Mouse (Mus musculus): ENCODE measurements around the gene Hid1. TPM values are rescaled to one million over a fixed set of nuclear protein-coding genes. Genes with fewer than 3 reads are reported as not detected.

The Hid1 gene
- total and polyA plus RNA-seq, 3 experiments = 3.0 to 7.3 (median 5.1) TPM

DNA sequence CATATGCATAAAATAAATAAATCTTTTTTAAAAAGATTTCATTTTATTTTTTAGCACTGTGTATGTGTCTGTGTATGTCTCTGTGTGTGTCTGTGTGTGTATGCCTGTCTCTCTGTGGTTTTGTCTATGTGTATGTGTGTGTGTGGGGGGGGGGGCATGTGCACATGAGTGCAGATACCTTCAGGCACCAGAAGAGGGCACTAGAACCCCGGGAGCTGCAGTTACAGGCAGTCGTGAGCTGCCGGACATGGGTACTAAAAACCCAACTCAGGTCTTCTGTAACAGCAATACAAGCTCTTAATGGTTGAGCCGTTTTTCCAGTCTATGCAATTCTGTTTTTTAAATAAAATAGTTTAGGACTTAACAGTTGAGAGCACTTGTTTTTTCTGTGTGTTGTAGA lies 66.8 kb downstream of the Hid1 start:
- Histone ChIP-seq H3K27ac (no peak overlapping the region), H3K9ac (ENCODE audit: low read depth, low read length) (no peak overlapping the region), H3K79me2 (replicated peaks; ENCODE audit: control insufficient read depth, insufficient read depth, low read length) (no peaks in the 10 kb centered on the region), H3K36me3 (ENCODE audit: control insufficient read depth, insufficient read depth, low read length) (no peaks in the 10 kb centered on the region), H3K4me3 (no peak overlapping the region), H3K27me3 (ENCODE audit: control insufficient read depth, insufficient read depth, low read length) (0 out of 2 replicates have a peak, but pooled peaks cover 3% of the 10 kb centered on the region), H3K4me1 (ENCODE audit: control insufficient read depth, insufficient read depth, low read length) (no peaks in the 10 kb centered on the region)
- intact Hi-C loops (cut with DNase I) = no loop called here
- WGBS = 79% methylated on average over 4 of the region's 4 CpGs
- DNase-seq = no peak
- TF ChIP-seq POLR2A (IDR thresholded peaks at IDR 0.05; ENCODE audit: insufficient read depth, low read depth, low read length) = no peak
- TF ChIP-seq CTCF (IDR thresholded peaks at IDR 0.05) = no peak
- no peak for TF ChIP-seq EP300 (IDR thresholded peaks at IDR 0.05; ENCODE audit: insufficient read depth, low read depth, low read length)

DNA sequence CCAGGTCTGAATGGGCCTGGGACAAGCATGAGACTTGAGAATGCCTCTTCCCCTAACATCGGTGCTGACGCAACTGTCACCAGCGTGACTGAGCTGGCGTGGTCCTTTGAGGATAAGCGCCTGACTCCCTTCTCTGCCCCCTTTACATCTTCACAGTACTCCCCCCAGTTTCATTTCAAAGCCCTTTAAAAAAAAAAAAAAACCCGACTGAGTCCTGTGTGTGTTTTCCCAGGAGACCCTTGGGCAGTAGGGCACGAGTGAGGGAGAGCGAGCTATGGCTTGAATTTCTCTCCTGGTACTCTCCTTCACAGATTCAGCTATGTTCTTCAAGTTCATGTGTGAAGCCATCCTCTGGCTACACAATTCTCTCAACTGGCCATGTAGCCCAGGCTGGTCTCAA lies 69.4 kb downstream of the Hid1 start:
- no peaks in the 10 kb centered on the region for H3K36me3 ChIP-seq (ENCODE audit: control insufficient read depth, insufficient read depth, low read length)
- DNase-seq = no peak
- no peaks in the 10 kb centered on the region for H3K4me1 ChIP-seq (ENCODE audit: control insufficient read depth, insufficient read depth, low read length)
- no peak overlapping the region for H3K4me3 ChIP-seq
- intact Hi-C loops (cut with DNase I) = no loop called here
- H3K79me2 ChIP-seq (replicated peaks; ENCODE audit: control insufficient read depth, insufficient read depth, low read length) = no peaks in the 10 kb centered on the region
- WGBS = 76% methylated on average over 8 of the region's 8 CpGs
- no peak overlapping the region for H3K9ac ChIP-seq (ENCODE audit: low read depth, low read length)
- no peak for TF ChIP-seq POLR2A (IDR thresholded peaks at IDR 0.05; ENCODE audit: insufficient read depth, low read depth, low read length)
- TF ChIP-seq CTCF (IDR thresholded peaks at IDR 0.05) = no peak
- TF ChIP-seq EP300 (IDR thresholded peaks at IDR 0.05; ENCODE audit: insufficient read depth, low read depth, low read length) = no peak
- no peak overlapping the region for H3K27ac ChIP-seq
- 0 out of 2 replicates have a peak, but pooled peaks cover 3% of the 10 kb centered on the region for H3K27me3 ChIP-seq (ENCODE audit: control insufficient read depth, insufficient read depth, low read length)

Other genes with a start within 250 kb of the Hid1 start
- gene Cd300lf, start 233.8 kb downstream of the Hid1 start, total RNA-seq (2021) = under 1 TPM; 0.11 to 0.60 TPM
- 0.38 and 1.00 TPM in 2 replicates for gene Cd300lf, start 233.8 kb downstream of the Hid1 start, polyA plus RNA-seq (2012; rRNA removed)
- 10 to 100 TPM in 1 of 2 experiments, 1 to 10 TPM in 1; 8.1 to 10.1 TPM for gene Slc9a3r1, start 204.4 kb downstream of the Hid1 start, total RNA-seq (2021)
- 8.9 and 9.7 TPM in 2 replicates for gene Slc9a3r1, start 204.4 kb downstream of the Hid1 start, polyA plus RNA-seq (2012; rRNA removed)
- gene Tmem104, start 180.3 kb downstream of the Hid1 start, total RNA-seq (2021) = 10 to 100 TPM in 1 of 2 experiments, 1 to 10 TPM in 1; 8.8 to 11.6 TPM
- 8.6 and 9.9 TPM in 2 replicates for gene Tmem104, start 180.3 kb downstream of the Hid1 start, polyA plus RNA-seq (2012; rRNA removed)
- gene Nat9, start 179.9 kb downstream of the Hid1 start, total RNA-seq (2021) = 10 to 100 TPM; 18.5 to 23.6 TPM
- 20.2 and 31.5 TPM in 2 replicates for gene Nat9, start 179.9 kb downstream of the Hid1 start, polyA plus RNA-seq (2012; rRNA removed)
- under 1 TPM; 0.25 to 0.26 TPM for gene Grin2c, start 100.5 kb downstream of the Hid1 start, total RNA-seq (2021)
- gene Grin2c, start 100.5 kb downstream of the Hid1 start, polyA plus RNA-seq (2012; rRNA removed) = 1.6 and 2.0 TPM in 2 replicates
- gene Fdxr, start 90.7 kb downstream of the Hid1 start, total RNA-seq (2021) = 1 to 10 TPM; 7.1 to 8.8 TPM
- gene Fdxr, start 90.7 kb downstream of the Hid1 start, polyA plus RNA-seq (2012; rRNA removed) = 8.4 and 8.7 TPM in 2 replicates
- 1 to 10 TPM; 1.6 to 1.8 TPM for gene Fads6, start 70.1 kb downstream of the Hid1 start, total RNA-seq (2021)
- gene Fads6, start 70.1 kb downstream of the Hid1 start, polyA plus RNA-seq (2012; rRNA removed) = 1.9 and 2.0 TPM in 2 replicates
- not detected for gene Otop2, start 60.6 kb downstream of the Hid1 start, total RNA-seq (2021)
- gene Otop2, start 60.6 kb downstream of the Hid1 start, polyA plus RNA-seq (2012; rRNA removed) = not detected in 2 replicates
- gene Ush1g, start 45.7 kb downstream of the Hid1 start, total RNA-seq (2021) = under 1 TPM in 1 of 2 experiments, not detected in 1; 0.07 TPM
- 0.10 and 0.18 TPM in 2 replicates for gene Ush1g, start 45.7 kb downstream of the Hid1 start, polyA plus RNA-seq (2012; rRNA removed)
- gene Otop3, start 33.0 kb downstream of the Hid1 start, total RNA-seq (2021) = not detected
- not detected in 2 replicates for gene Otop3, start 33.0 kb downstream of the Hid1 start, polyA plus RNA-seq (2012; rRNA removed)
- 1 to 10 TPM; 4.5 TPM for gene Cdr2l, start 14.2 kb upstream of the Hid1 start, total RNA-seq (2021)
- gene Cdr2l, start 14.2 kb upstream of the Hid1 start, polyA plus RNA-seq (2012; rRNA removed) = 6.2 and 6.7 TPM in 2 replicates
- gene Mrpl58, start 36.0 kb upstream of the Hid1 start, total RNA-seq (2021) = 100 to 1,000 TPM; 144 to 159 TPM
- gene Mrpl58, start 36.0 kb upstream of the Hid1 start, polyA plus RNA-seq (2012; rRNA removed) = 82.7 and 104 TPM in 2 replicates
- 1,000 to 10,000 TPM; 1,964 to 2,328 TPM for gene Atp5h, start 52.2 kb upstream of the Hid1 start, total RNA-seq (2021)
- gene Atp5h, start 52.2 kb upstream of the Hid1 start, polyA plus RNA-seq (2012; rRNA removed) = 830 and 1,376 TPM in 2 replicates
- gene Kctd2, start 52.4 kb upstream of the Hid1 start, total RNA-seq (2021) = 10 to 100 TPM; 26.6 to 30.0 TPM
- 22.9 and 31.9 TPM in 2 replicates for gene Kctd2, start 52.4 kb upstream of the Hid1 start, polyA plus RNA-seq (2012; rRNA removed)
- under 1 TPM in 1 of 2 experiments, not detected in 1; 0.13 TPM for gene Trim80, start 72.8 kb upstream of the Hid1 start, total RNA-seq (2021)
- gene Trim80, start 72.8 kb upstream of the Hid1 start, polyA plus RNA-seq (2012; rRNA removed) = 0.33 TPM in 1 of 2 replicates, not detected in the other
- not detected for gene Slc16a5, start 94.7 kb upstream of the Hid1 start, total RNA-seq (2021)
- 0.06 and 0.18 TPM in 2 replicates for gene Slc16a5, start 94.7 kb upstream of the Hid1 start, polyA plus RNA-seq (2012; rRNA removed)
- gene Armc7, start 107.9 kb upstream of the Hid1 start, total RNA-seq (2021) = 1 to 10 TPM; 1.9 to 2.7 TPM
- gene Armc7, start 107.9 kb upstream of the Hid1 start, polyA plus RNA-seq (2012; rRNA removed) = 2.3 and 3.3 TPM in 2 replicates
- gene Nt5c, start 124.1 kb upstream of the Hid1 start, total RNA-seq (2021) = 10 to 100 TPM; 10.9 to 12.9 TPM
- gene Nt5c, start 124.1 kb upstream of the Hid1 start, polyA plus RNA-seq (2012; rRNA removed) = 11.7 and 12.4 TPM in 2 replicates
- 100 to 1,000 TPM; 110 TPM for gene Jpt1, start 146.6 kb upstream of the Hid1 start, total RNA-seq (2021)
- gene Jpt1, start 146.6 kb upstream of the Hid1 start, polyA plus RNA-seq (2012; rRNA removed) = 116 and 124 TPM in 2 replicates
- 100 to 1,000 TPM; 168 to 177 TPM for gene Sumo2, start 168.5 kb upstream of the Hid1 start, total RNA-seq (2021)
- gene Sumo2, start 168.5 kb upstream of the Hid1 start, polyA plus RNA-seq (2012; rRNA removed) = 64.7 and 126 TPM in 2 replicates
- gene Nup85, start 196.7 kb upstream of the Hid1 start, total RNA-seq (2021) = 10 to 100 TPM; 19.8 to 20.2 TPM
- 28.0 and 44.1 TPM in 2 replicates for gene Nup85, start 196.7 kb upstream of the Hid1 start, polyA plus RNA-seq (2012; rRNA removed)
- 10 to 100 TPM; 74.6 to 80.1 TPM for gene Mrps7, start 236.2 kb upstream of the Hid1 start, total RNA-seq (2021)
- 33.9 and 40.2 TPM in 2 replicates for gene Mrps7, start 236.2 kb upstream of the Hid1 start, polyA plus RNA-seq (2012; rRNA removed)
- 10 to 100 TPM; 16.5 to 20.3 TPM for gene Gga3, start 236.3 kb upstream of the Hid1 start, total RNA-seq (2021)
- 15.4 and 17.1 TPM in 2 replicates for gene Gga3, start 236.3 kb upstream of the Hid1 start, polyA plus RNA-seq (2012; rRNA removed)
- gene Mif4gd, start 245.2 kb upstream of the Hid1 start, total RNA-seq (2021) = 10 to 100 TPM; 51.3 to 54.7 TPM
- 94.0 and 123 TPM in 2 replicates for gene Mif4gd, start 245.2 kb upstream of the Hid1 start, polyA plus RNA-seq (2012; rRNA removed)